Mouse (Mus musculus) kidney, adult 2 months (tissue): Measurements from ENCODE around the gene Zbtb48.

Experiments used
- CTCF ChIP-seq: fragments of 200-500 bp; conservative IDR thresholded peaks from 2 replicates; pipeline ENCODE4 v1.5.1; 2011; ENCODE audit warnings: low read depth, mild to moderate bottlenecking, control low read depth, low read length, moderate library complexity, mixed read lengths; ENCODE audit not compliant: insufficient read depth, insufficient read length
- POLR2A ChIP-seq: fragments of 200-500 bp; IDR thresholded peaks from one replicate; pipeline ENCODE4 v1.6.1; 2011; ENCODE audit warnings: low read depth, low read length, control low read depth

DNA sequence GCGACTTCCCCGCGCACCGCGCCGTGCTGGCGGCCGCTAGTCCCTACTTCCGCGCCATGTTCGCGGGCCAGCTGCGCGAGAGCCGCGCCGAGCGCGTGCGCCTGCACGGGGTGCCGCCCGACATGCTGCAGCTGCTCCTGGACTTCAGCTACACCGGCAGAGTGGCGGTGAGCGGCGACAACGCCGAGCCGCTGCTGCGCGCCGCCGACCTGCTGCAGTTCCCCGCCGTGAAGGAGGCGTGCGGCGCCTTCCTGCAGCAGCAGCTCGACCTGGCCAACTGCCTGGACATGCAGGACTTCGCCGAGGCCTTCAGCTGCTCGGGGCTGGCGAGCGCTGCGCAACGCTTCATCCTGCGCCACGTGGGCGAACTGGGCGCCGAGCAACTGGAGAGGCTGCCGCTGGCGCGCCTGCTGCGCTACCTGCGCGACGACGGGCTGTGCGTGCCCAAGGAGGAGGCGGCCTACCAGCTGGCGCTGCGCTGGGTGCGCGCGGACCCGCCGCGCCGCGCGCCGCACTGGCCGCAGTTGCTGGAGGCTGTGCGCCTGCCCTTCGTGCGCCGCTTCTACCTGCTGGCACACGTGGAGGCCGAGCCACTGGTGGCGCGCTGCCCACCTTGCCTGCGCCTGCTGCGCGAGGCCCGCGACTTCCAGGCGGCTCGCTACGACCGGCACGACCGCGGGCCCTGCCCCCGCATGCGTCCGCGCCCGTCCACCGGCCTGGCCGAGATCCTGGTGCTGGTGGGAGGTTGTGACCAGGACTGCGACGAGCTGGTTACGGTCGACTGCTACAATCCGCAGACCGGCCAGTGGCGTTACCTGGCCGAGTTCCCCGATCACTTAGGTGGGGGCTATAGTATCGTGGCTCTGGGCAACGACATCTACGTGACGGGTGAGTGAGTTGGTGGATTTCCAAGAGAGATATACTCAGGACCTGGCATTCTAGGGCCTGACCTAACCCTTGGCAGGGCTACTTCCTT is 18.1 kb downstream of the Zbtb48 start:
- TF ChIP-seq CTCF (no peak), POLR2A (no peak)
